Mouse (Mus musculus): Measurements from ENCODE around the gene Thra.

The Thra gene

GRCm38 (mm10) chr11:98744456-98745019, 4.1 kb downstream of the Thra start:
- peak in 1 of 2 experiments; percentile 62 for DNase-seq (ENCODE audit: inconsistent age in 2 of 2, low spot score in 1 of 2)

- peak in 1 of 2 experiments; percentile 65 for DNase-seq (ENCODE audit: inconsistent age in 2 of 2, low spot score in 1 of 2)
Measured at GRCm38 (mm10) chr11:98745932-98746853, 5.8 kb downstream of the Thra start.

DNA sequence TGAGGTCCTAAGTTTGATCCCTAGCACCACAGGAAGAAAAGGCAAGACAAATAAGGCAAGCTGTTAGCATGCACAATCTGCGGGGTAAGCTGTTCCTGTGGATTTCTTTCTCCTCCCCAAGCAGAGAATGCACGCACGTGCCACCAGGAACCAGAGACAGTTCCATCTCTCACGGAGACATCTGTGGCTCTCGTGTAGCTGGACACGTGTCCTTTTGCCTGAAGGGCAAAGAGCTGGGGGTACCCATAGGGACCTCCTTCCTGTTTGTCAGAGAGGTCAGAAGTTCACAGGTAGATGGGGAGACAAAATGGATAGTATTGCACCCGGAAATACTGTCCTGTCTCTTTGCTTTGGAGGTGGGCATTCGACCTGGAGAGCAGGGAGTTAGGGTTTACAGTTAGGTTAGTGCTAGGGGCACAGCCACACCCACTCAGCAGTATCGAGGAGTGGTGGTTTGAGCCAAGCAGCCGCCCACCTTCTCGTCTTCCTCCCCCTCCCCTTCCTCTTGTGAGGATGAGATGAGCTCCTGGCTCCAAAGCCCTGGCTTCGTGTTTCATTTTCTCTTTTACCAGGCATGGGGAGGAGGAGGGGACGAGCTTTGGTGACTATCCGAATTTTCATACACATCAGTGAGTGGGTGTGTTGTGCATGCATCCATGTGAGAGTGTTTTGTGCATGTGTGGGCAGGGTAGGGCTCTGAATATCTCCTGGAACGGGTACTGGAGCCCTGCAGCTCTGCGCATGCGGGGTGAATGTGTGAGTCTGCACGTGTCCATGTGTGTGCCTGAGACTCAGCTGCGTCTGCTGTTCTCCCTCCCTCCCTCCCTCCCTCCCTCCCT, 6.6 kb downstream of the Thra start:
- peak; percentile 87 to 94 for DNase-seq (ENCODE audit: inconsistent age in 2 of 2, low spot score in 1 of 2)

DNA sequence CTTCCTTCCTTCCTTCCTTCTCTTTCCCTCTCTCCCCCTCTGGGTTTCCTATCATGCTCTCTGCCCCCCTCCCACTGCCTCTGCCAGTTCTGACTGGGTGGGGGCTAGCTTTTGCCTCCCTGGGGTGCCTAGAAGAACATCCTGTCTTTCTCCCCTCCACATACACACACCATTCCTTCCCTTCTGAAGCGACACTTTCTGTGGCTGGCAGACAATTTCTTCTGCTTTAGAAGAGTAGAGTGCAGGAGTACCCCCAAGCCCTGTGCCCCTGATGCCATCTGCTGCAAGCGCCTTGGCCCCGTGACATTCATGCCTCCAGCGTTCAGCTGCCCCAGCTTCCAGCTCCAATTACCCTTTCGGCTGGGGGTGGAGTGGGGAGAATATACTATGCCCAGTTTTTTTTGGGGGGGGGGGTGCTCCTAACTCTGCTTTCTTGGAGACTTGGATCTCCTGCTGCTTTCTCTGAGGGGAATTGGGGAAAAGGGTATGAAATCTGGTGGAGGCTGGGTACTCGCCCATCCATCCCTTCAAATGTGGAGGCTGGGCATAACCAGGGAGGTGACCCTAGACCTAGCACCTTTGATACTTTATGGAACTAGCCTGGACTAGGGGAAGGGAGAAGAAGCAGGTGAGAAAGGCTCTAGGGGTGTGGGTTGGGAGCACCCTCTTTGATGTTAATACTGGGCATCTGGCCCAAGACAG, 7.5 kb downstream of the Thra start:
- peak; percentile 39 to 68 for DNase-seq (ENCODE audit: inconsistent age in 2 of 2, low spot score in 1 of 2)

DNA sequence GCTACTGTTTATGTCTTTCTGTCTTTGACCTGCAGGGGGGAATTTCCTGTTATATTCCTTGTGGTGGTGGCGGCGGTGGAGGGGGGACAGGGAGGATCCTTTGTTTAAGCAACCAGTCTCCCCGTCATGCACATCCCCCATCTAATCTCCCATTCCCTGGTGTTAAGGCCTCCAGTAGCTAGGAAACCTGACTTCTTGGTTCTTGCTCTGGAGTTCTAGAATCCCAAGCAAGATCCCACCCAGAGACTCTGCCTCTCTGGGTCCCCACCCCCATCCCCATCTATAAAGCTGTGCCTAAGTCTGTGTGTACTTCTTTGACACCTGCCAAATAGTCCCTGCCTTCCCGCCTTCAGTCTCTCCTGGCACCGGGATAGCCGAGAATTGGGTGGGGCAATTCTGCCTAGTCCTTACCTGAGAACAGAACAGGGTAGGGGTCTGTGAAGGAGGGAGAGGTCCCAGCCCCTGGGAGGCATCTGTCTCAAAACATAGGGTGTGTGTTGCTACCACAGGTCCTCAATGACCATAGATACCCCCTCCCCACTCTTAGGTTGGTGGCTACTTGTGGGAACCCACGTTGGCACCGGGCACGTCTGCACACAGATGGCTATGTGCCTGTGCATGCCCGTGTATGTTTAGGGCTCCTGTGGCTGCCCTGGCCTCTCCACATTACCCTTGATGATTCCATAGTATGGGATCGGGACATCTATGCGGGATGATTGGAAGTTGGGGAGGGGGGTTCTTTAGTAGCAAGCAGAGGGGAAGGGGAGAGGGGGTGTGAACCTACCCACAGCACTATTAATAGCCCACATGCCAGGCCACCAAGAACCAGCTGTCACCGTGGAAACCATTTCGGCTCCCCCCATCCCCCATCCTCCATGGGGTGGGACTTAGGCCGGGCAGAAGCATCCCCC, 8.3 kb downstream of the Thra start:
- peak in 1 of 2 experiments; percentile 68 for DNase-seq (ENCODE audit: inconsistent age in 2 of 2, low spot score in 1 of 2)

- no peak for DNase-seq (ENCODE audit: inconsistent age in 2 of 2, low spot score in 1 of 2)
Measured at GRCm38 (mm10) chr11:98749716-98750115, 9.3 kb downstream of the Thra start.

- DNase-seq (ENCODE audit: inconsistent age in 2 of 2, low spot score in 1 of 2) = peak; percentile 71 to 91
Measured at GRCm38 (mm10) chr11:98750351-98751201, 10.1 kb downstream of the Thra start.

DNA sequence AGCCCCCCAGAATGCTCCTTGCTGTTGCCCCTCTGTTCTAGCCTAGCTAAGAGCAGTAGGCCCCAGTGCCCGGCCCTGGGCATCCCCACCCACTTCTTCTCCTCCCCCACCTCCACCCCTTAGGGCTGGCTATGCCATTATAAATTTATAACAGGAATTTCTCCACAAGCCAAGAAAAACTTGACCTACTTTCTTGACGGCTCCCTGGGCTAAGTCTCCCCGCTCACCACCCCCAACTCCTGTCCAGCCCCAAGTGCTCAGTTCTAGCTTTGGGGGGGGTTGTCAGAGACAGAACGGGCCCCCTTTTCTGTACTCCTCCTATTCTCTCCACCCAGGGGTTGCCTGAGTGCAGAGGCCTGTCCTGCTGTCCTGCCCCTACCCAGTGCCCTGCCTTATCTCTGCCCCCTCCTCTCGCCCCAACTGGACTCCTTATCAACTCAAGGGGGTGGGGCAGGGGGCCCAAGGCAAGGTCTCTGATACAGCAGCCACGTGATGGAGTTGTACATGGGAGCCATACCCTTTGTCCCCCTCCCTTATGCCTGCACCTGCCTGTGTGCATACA, 10.9 kb downstream of the Thra start:
- DNase-seq (ENCODE audit: inconsistent age in 2 of 2, low spot score in 1 of 2) = peak; percentile 40 to 87

DNA sequence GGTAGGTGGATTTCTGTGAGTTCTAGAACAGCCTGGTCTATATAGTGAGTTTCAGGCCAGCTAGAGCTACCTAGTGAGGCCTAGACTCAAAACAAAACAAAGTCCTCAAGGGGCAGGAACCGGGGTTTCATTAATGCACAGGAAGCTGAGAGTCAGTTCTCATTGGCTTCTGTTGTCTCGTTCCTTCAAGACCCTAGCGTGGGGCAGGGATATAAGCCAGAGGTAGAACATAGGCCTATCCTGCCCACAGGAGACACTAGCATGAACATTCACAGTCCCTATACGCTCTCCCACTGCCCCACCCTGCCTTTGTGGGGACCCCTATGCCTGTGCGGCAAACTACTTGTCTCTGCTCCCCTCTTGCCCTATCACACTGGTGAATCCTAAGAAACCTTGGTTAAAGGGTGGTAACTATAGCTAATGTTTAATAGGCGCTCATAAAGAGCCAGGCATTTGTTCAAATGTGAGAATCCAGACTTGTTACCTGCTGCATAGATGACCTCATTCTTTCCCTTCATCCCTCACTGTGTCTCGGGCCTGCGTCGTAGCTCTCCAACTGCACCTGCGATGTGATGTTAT, 12.2 kb downstream of the Thra start:
- DNase-seq (ENCODE audit: inconsistent age in 2 of 2, low spot score in 1 of 2) = no peak

- no peak for DNase-seq (ENCODE audit: inconsistent age in 2 of 2, low spot score in 1 of 2)
Measured at GRCm38 (mm10) chr11:98753264-98753663, 12.8 kb downstream of the Thra start.

DNA sequence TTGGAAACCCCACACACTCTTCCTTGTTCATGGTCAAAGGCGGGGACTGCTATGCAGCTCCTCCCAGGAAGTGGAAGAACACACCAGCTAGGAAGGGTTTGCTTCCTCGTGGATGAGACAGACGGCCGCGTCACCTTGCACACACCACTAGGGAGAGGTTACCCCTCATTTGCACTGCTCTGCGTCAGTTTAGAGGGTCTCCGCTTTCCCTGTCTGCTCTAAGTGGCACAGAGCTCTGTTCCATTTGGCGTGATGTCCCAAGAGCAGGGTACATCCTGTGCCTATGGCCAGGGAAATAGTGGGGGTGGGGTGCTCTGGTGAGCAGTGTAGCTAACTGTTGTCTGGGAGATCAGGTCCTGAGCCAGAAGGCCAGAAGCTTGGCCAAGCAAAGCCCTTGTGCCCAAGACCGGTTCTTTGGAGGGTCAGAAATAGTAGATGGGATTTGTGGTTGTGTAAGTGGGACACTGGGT, 13.7 kb downstream of the Thra start:
- DNase-seq (ENCODE audit: inconsistent age in 2 of 2, low spot score in 1 of 2) = peak in 1 of 2 experiments; percentile 61

GRCm38 (mm10) chr11:98754621-98755181, 14.3 kb downstream of the Thra start:
- DNase-seq (ENCODE audit: inconsistent age in 2 of 2, low spot score in 1 of 2) = peak; percentile 85 to 92

DNA sequence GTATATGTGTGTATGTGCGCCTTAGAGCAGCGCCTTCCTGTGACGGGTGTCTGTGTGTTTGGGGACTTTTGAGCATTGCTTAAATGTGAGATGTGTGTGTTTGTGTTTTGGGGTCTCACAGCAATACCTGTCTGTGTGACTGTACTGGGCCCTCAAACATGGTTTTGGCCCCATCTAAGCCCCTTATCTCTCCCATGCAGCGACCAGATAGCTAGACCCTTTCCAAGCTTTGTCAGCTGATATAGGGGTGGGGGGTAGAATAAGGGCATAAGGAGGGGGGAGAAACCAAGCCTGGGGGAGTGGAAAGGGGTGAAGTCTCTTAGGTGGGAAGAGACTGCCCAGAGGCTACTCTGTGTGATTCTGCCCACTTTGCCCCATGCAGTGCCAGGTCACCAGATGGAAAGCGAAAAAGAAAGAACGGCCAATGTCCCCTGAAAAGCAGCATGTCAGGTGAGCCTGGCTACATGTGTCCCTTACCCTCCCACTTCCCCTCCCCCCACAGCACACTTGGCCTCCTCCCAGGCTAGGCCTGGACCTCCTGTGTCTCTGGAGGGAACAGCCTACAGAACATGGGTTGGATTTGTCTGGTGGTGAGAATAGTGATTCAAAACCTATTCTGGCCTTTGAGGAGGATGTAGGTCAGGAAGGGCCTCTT, 15.4 kb downstream of the Thra start:
- DNase-seq (ENCODE audit: inconsistent age in 2 of 2, low spot score in 1 of 2) = no peak

GRCm38 (mm10) chr11:98756711-98757110, 16.3 kb downstream of the Thra start:
- no peak for DNase-seq (ENCODE audit: inconsistent age in 2 of 2, low spot score in 1 of 2)

DNA sequence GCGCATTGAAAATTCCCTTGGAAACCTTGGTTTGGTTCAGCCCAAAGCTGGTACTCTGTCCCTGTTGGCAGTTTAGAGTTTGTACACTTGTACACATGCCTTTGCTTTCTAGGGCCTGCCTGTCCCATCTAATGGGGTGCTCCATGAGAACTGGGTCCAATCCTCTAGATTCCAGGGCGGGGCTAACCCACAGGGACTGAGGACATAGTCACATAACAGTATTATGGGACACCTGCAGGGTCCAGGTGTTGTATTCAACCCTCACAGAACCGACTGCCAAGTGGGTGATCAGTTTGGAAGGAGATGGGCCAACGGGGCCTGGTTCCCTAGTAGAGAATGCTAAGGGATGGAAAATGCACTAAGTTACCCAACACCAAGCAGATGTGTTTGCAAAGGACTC, 21.5 kb downstream of the Thra start:
- no peak for DNase-seq (ENCODE audit: inconsistent age in 2 of 2, low spot score in 1 of 2)

DNA sequence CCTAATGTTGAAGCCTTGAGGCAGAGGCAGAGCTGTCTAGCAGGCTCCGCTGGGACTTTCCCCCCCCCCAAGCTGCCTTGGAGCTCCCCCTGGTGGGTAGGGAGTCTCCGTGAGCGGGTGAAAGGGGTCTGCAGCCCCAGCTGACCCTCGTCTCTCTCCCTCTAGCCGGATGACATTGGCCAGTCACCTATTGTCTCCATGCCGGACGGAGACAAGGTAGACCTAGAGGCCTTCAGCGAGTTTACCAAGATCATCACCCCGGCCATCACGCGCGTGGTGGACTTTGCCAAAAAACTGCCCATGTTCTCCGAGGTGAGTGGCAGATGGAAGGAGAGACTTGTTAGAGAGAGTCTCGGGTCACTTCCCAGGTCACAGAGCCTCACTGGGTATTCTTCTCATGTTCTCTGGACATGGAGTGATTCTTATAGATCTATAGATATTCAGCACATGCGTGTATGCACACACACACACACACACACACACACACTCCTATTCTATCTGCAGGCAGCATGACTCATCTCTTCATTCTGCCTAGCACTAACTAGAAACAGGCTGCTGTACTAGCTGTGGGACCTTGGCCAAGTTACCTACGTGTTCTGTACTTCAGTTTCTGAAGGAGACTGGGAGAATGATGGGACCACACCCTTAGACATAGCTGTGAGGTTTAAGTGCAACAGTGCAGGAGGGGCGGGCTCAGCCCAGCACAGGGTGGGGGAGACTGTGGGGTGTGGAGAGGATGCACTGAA, 22.5 kb downstream of the Thra start:
- DNase-seq (ENCODE audit: inconsistent age in 2 of 2, low spot score in 1 of 2) = peak; percentile 61 to 89

DNA sequence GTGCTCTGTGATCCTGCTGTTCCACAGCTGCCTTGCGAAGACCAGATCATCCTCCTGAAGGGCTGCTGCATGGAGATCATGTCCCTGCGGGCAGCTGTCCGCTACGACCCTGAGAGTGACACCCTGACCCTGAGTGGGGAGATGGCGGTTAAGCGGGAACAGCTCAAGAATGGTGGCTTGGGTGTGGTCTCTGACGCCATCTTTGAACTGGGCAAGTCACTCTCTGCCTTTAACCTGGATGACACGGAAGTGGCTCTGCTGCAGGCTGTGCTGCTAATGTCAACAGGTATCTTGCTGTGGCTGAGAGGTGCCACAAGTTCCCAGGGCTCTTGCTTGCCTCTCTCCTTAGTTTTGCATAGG, 23.0 kb downstream of the Thra start:
- no peak for DNase-seq (ENCODE audit: inconsistent age in 2 of 2, low spot score in 1 of 2)
